Mouse (Mus musculus): Measurements from ENCODE around the gene Usp13.

DNA sequence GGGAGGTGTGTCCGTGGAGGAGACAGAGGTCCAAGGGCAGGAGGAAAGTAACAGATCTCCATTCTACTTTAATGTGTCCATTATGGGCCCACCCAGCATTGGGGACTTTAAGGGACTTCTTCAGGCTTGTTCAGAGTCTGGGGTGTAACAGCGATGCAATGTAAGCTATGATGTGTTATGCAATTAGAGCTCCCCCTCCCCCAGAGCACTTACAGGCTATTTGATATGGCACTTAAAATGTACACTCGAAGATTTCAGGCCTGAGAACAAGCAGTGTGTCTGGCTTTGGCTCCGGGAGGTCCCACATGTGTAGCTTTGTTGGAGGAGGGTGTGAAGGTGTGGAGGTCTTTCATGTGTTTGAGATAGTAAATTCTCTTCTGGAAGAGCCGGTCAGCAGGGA, 7.6 kb downstream of the Usp13 start:
- TF ChIP-seq CTCF (IDR thresholded peaks at IDR 0.05; ENCODE audit: extremely low read depth, insufficient read length, insufficient replicate concordance, low read depth, low read length) (no peak), POLR2A (IDR thresholded peaks at IDR 0.05; ENCODE audit: low read depth, low read length) (no peak)

All from small intestine, adult 2 months (tissue).